Mouse (Mus musculus) ES-E14 (cell line): Measurements from ENCODE around the gene Fyn.

ENCODE experiments used
- HCFC1 ChIP-seq: IDR thresholded peaks from 2 replicates; pipeline ENCODE4 v1.6.1; 2012; ENCODE audit warnings: low read length, inconsistent platforms, borderline replicate concordance; ENCODE audit not compliant: insufficient read depth
- MAFK ChIP-seq: IDR thresholded peaks from 2 replicates; pipeline ENCODE4 v1.6.1; 2014; ENCODE audit warnings: mild to moderate bottlenecking, low read depth, low read length, inconsistent platforms; ENCODE audit not compliant: insufficient read depth
- ZC3H11A ChIP-seq: IDR thresholded peaks from 2 replicates; pipeline ENCODE4 v1.6.1; 2012; ENCODE audit warnings: low read depth, mild to moderate bottlenecking, inconsistent platforms, low read length, borderline replicate concordance
- ZNF384 ChIP-seq: IDR thresholded peaks from 2 replicates; pipeline ENCODE4 v1.6.1; 2012; ENCODE audit warnings: low read depth, low read length, inconsistent platforms

DNA sequence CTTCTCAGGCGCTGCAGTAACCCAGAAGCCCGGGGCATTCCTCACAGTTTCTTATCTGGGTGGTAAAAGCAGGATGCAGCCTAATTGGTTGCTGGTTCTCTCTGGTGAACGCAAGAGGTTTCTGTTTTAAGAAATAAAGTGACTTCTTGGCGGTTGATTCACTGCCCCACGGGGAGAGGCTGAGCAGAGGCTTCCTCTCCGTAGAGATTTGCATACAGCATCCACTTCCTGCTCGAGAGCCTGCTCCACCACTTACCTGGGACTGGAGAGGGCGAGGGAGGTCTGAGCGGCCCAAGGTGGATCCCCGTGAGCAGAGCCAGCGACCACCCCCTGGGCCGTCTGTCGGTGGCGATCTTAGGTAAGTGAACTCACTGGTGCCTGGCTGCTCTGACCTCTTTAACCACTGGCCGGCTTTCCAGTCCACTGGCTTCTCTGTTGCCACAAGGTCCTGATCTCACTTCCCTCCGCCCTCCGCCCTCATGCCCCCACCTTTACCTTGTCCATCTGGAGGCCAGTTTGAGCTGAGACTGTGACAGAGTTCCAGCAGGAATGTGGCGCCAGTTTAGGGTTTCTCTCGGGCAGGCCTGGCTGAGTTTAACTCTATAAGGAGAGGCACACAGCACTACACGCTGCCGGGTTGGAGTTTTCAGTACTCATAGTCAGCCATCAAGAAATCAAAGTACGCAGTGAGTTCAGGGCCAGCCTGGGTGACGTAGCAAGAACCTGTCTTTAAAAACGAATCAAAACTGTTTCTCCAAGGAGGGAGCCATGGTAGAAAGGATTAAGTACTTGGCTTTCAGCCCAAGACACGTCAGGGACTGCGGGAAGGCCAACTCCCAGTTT is 244.6 kb downstream of the Fyn start:
- TF ChIP-seq HCFC1 (no peak; the same call in 1 of the 2 replicates), ZNF384 (no peak), MAFK (no peak), ZC3H11A (no peak)
